Mouse (Mus musculus) neural tube, embryonic 13.5 days (tissue): ENCODE results near the gene Pcyox1. TPM values are rescaled to one million over a fixed set of nuclear protein-coding genes. Genes with fewer than 3 reads are reported as not detected.

Experiments
- ATAC-seq: fragments of 200-750 bp; cut with Nextera tagmentation; 2 replicates; pipeline ENCODE4 v1.8.0; 2017; ENCODE audit warnings: low read depth, mild to moderate bottlenecking, moderate TSS enrichment, moderate library complexity
- H3K27ac ChIP-seq: fragments of 300-500 bp; sonication (generic); replicated peaks from 2 replicates; pipeline ENCODE4 v1.5.1; 2015; ENCODE audit warnings: moderate library complexity, mild to moderate bottlenecking, inconsistent platforms
- H3K27me3 ChIP-seq: fragments of 300-500 bp; sonication (generic); 2 replicates; pipeline ENCODE4 v1.6.1; 2015; ENCODE audit warnings: mild to moderate bottlenecking, inconsistent platforms
- H3K36me3 ChIP-seq: fragments of 300-500 bp; sonication (generic); 2 replicates; pipeline ENCODE4 v1.6.1; 2015; ENCODE audit warnings: mild to moderate bottlenecking, inconsistent platforms
- H3K4me1 ChIP-seq: fragments of 300-500 bp; sonication (generic); replicated peaks from 2 replicates; pipeline ENCODE4 v1.6.1; 2015; ENCODE audit warnings: inconsistent platforms
- H3K4me2 ChIP-seq: fragments of 300-500 bp; sonication (generic); 2 replicates; pipeline ENCODE4 v1.6.1; 2015; ENCODE audit warnings: inconsistent platforms, mild to moderate bottlenecking, moderate library complexity
- H3K4me3 ChIP-seq: fragments of 300-500 bp; sonication (generic); 2 replicates; pipeline ENCODE4 v1.5.1; 2015; ENCODE audit warnings: mild to moderate bottlenecking, inconsistent platforms
- H3K9ac ChIP-seq: fragments of 300-500 bp; sonication (generic); 2 replicates; pipeline ENCODE4 v1.6.1; 2015; ENCODE audit warnings: moderate library complexity, mild to moderate bottlenecking, inconsistent platforms
- H3K9me3 ChIP-seq: fragments of 300-500 bp; sonication (generic); 2 replicates; pipeline ENCODE4 v1.6.1; 2016; ENCODE audit warnings: inconsistent platforms
- WGBS: fragments of 180-500 bp; shearing (Covaris S2); methylation state at CpG from one replicate; pipeline ENCODE4 v1.1.7; 2015; 5-methylcytosine and 5-hydroxymethylcytosine counted together
- polyA plus RNA-seq: library from polyadenylated mRNA; unstranded; fragments of >200 nt; fragmentation: Nextera tagmentation; extraction: Ambion mirVana; gene quantifications from 2 replicates; pipeline ENCODE4 v1.2.1, GENCODE M21; 2015

The Pcyox1 gene
- polyA plus RNA-seq, 1 experiment from 2014 or later: 107 TPM

- Histone ChIP-seq H3K9me3 (no peaks in the 10 kb centered on the region), H3K4me3 (no peak overlapping the region), H3K9ac (no peak overlapping the region), H3K27me3 (no peaks in the 10 kb centered on the region), H3K4me1 (peaks cover 25% of the 10 kb centered on the region), H3K4me2 (no peak overlapping the region), H3K27ac (no peak overlapping the region), H3K36me3 (peaks cover 35% of the 10 kb centered on the region)
- 94% methylated on average over 6 of the region's 6 CpGs for WGBS
- ATAC-seq: no peak
Observed at GRCm38 (mm10) chr6:86373556-86373955, 23.4 kb downstream of the Pcyox1 start.

- peak overlapping the region; percentile 95; the same call in 1 of the 2 replicates for H3K27ac ChIP-seq
- peaks cover 26% of the 10 kb centered on the region for H3K36me3 ChIP-seq
- peaks cover 26% of the 10 kb centered on the region for H3K4me1 ChIP-seq
- 5% methylated on average over 12 of the region's 12 CpGs for WGBS
- peak overlapping the region; percentile 76 for H3K4me3 ChIP-seq
- no peak for ATAC-seq
- no peaks in the 10 kb centered on the region for H3K9me3 ChIP-seq
- no peaks in the 10 kb centered on the region for H3K27me3 ChIP-seq
- H3K4me2 ChIP-seq: peak overlapping the region; percentile 74
- H3K9ac ChIP-seq: peak overlapping the region; percentile 84
Observed at GRCm38 (mm10) chr6:86371950-86372516, 24.9 kb downstream of the Pcyox1 start.

- peak overlapping the region; percentile 74 for H3K4me2 ChIP-seq
- peak overlapping the region; percentile 84 for H3K9ac ChIP-seq
- H3K27ac ChIP-seq: peak overlapping the region; percentile 95
- peak; percentile 97 for ATAC-seq
- H3K4me1 ChIP-seq: peaks cover 32% of the 10 kb centered on the region
- no peaks in the 10 kb centered on the region for H3K27me3 ChIP-seq
- peak overlapping the region; percentile 76 for H3K4me3 ChIP-seq
- peaks cover 20% of the 10 kb centered on the region for H3K36me3 ChIP-seq
- H3K9me3 ChIP-seq: no peaks in the 10 kb centered on the region
- under 1% methylated on average over 50 of the region's 50 CpGs for WGBS
Observed at GRCm38 (mm10) chr6:86371340-86371911, 25.5 kb downstream of the Pcyox1 start.

- H3K36me3 ChIP-seq: peaks cover 15% of the 10 kb centered on the region
- H3K27me3 ChIP-seq: no peaks in the 10 kb centered on the region
- WGBS: 16% methylated on average over 15 of the region's 15 CpGs
- H3K4me3 ChIP-seq: peak within 1 kb of the TSS; percentile 76
- H3K4me2 ChIP-seq: peak within 1 kb of the TSS; percentile 74
- peak within 1 kb of the TSS; percentile 84 for H3K9ac ChIP-seq
- ATAC-seq: peak; percentile 29; the same call in 1 of the 2 replicates
- H3K27ac ChIP-seq: peak within 1 kb of the TSS; percentile 95
- peaks cover 38% of the 10 kb centered on the region for H3K4me1 ChIP-seq
- no peaks in the 10 kb centered on the region for H3K9me3 ChIP-seq
Observed at GRCm38 (mm10) chr6:86370764-86371339, 26.1 kb downstream of the Pcyox1 start, which contains the start of gene Snrpg. Gene Snrpg, plus strand, starts transcription at chr6:86371304.

DNA sequence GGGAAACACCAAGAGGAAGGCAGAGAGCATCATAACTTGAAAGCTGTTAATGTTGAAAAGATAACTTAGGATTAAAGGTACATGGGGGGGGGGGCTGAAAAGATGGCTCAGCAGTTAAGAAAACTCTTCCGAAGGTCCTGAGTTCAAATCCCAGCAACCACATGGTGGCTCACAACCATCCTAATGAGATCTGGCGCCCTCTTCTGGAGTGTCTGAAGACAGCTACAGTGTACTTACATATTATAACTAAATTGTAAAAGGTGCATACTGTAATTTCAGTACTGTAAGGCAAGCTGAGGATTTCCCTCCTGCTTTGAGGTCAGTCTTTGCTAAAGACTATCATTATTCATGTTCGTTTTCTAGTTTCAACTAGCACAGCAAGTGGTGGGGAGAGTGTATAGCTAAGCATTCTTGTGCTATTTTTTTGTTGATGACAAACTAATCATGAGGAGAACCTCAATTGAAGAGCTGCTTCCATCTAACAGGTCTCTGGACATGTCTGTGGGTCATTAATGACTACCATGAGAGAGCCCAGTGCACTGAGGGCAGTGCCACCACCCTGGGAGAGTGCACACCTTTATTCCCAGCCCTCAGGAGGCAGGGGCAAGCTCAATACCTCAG lies 26.8 kb downstream of the Pcyox1 start:
- WGBS: 62% methylated on average over 3 of the region's 3 CpGs
- H3K4me2 ChIP-seq: peak overlapping the region; percentile 64
- H3K27ac ChIP-seq: peak overlapping the region; percentile 95
- H3K4me3 ChIP-seq: peak overlapping the region; percentile 76
- no peaks in the 10 kb centered on the region for H3K9me3 ChIP-seq
- H3K9ac ChIP-seq: peak overlapping the region; percentile 74
- H3K4me1 ChIP-seq: peaks cover 38% of the 10 kb centered on the region
- H3K36me3 ChIP-seq: peaks cover 15% of the 10 kb centered on the region
- no peak for ATAC-seq
- H3K27me3 ChIP-seq: no peaks in the 10 kb centered on the region

- Histone ChIP-seq H3K4me1 (peaks cover 43% of the 10 kb centered on the region), H3K9me3 (no peaks in the 10 kb centered on the region), H3K4me3 (no peak overlapping the region), H3K9ac (no peak overlapping the region), H3K36me3 (peaks cover 15% of the 10 kb centered on the region), H3K4me2 (no peak overlapping the region), H3K27me3 (no peaks in the 10 kb centered on the region), H3K27ac (no peak overlapping the region)
- no peak for ATAC-seq
- 90% methylated on average over 5 of the region's 5 CpGs for WGBS
Observed at GRCm38 (mm10) chr6:86368479-86368878, 28.5 kb downstream of the Pcyox1 start.

DNA sequence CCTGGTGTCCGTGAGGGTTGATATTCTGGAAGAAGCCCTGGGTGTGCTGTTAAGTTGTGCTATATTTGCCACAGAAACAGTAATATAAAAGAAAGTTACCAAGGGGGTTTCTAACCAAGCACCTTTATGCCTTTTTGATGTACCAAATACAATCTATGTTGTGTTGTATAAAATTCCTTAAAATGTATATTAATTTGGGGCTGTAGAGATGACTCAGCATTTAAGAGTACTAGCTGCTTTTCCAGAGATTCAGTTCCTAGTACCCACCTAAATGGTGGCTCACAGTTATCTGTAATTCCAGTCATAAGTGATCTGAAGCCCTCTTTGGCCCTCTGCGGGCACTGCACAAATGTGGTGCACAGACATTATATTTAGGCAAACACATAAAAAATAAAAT lies 30.1 kb downstream of the Pcyox1 start:
- H3K4me1 ChIP-seq: peaks cover 27% of the 10 kb centered on the region
- ATAC-seq: no peak
- H3K4me2 ChIP-seq: peak overlapping the region; percentile 86
- peak overlapping the region; percentile 72 for H3K4me3 ChIP-seq
- peak overlapping the region; percentile 91 for H3K9ac ChIP-seq
- 78% methylated on average over 2 of the region's 2 CpGs for WGBS
- H3K36me3 ChIP-seq: peaks cover 15% of the 10 kb centered on the region
- H3K9me3 ChIP-seq: no peaks in the 10 kb centered on the region
- H3K27me3 ChIP-seq: no peaks in the 10 kb centered on the region
- peak overlapping the region; percentile 84; the same call in 1 of the 2 replicates for H3K27ac ChIP-seq

DNA sequence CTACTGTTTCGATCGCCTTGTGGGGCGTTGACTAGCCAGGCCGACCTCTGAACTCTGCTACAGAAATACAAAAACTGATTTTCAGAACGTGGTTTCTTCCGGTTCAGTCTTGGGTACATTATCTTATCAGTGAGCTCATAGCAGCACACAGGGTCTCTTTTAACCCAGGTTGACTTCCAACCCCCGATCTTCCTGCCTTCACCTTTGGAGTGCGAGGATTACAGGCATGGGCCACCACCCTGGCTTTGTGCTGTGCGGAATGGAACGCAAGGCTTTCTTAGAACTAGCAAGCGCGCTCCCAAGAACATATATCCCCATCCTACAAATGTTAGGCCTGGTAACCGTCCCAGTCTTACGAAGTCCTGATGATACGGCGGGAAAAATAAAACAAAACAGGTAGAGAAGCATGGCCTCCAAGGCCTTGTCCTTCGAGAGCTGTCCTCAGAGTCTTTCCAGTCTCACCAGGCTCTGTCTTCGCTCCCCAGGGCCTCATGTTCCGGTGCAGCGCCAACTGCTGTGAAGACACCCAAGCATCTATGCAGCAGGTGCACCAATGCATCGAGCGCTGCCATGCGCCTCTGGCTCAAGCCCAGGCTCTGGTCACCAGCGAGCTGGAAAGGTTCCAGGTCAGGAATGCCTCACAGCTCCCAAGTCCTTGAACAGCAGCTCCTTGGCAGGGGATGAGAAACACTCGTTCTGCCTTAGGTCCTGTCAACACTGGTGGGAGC lies 30.7 kb downstream of the Pcyox1 start:
- ATAC-seq: 0 out of 2 replicates have a peak, but pooled peaks have one; percentile 1
- Histone ChIP-seq H3K27me3 (no peaks in the 10 kb centered on the region), H3K4me2 (peak overlapping the region; percentile 86), H3K4me1 (peaks cover 27% of the 10 kb centered on the region), H3K4me3 (peak overlapping the region; percentile 72), H3K36me3 (peaks cover 15% of the 10 kb centered on the region), H3K27ac (peak overlapping the region; percentile 84), H3K9me3 (0 out of 2 replicates have a peak, but pooled peaks cover 3% of the 10 kb centered on the region), H3K9ac (peak overlapping the region; percentile 91)
- WGBS: 42% methylated on average over 25 of the region's 25 CpGs

DNA sequence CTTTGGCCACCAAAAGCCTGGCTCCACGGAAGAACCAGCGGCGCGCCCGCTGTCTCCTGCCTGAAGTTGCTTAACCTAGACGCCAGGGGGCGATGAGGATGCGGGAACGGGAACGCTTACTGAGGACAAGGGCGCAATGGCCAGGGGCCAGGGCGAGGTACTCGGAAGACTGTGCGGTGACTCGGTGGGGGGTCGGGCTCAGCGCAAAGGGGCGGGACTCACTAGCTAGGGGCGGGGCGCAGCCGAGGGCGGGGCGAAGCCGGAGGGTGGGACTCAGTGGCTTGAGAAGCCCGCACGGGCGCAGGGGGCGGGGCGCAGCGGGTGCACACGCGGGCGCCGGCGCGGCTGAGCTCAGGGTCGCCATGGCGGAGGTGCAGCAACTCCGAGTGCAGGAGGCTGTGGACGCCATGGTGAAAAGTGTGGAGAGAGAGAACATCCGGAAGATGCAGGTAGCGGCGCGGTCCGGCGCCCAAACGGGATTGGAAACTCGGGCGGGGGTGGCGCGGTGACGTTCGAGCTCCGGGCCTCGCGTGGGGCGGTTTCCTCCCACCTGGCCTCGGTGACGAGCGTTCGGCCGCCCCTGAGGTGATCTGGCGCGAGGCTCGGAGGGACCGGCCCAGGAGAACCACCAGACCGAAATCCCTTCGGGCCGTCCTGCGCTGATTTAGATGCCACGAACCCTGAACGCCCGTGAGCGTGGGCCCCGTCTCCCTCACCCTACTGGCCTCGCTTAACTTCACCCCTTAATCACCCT lies 31.4 kb downstream of the Pcyox1 start, which contains the start of gene Fam136a:
TSS of gene Fam136a (plus strand) at position 276 of the 754 bp plus-strand sequence.
- under 1% methylated on average over 75 of the region's 76 CpGs for WGBS
- Histone ChIP-seq H3K27me3 (no peaks in the 10 kb centered on the region), H3K4me3 (peak within 1 kb of the TSS; percentile 72), H3K36me3 (peaks cover 15% of the 10 kb centered on the region), H3K9me3 (0 out of 2 replicates have a peak, but pooled peaks cover 4% of the 10 kb centered on the region), H3K4me2 (peak within 1 kb of the TSS; percentile 86), H3K9ac (peak within 1 kb of the TSS; percentile 91), H3K27ac (peak within 1 kb of the TSS; percentile 84), H3K4me1 (peaks cover 22% of the 10 kb centered on the region)
- ATAC-seq: peak; percentile 94

DNA sequence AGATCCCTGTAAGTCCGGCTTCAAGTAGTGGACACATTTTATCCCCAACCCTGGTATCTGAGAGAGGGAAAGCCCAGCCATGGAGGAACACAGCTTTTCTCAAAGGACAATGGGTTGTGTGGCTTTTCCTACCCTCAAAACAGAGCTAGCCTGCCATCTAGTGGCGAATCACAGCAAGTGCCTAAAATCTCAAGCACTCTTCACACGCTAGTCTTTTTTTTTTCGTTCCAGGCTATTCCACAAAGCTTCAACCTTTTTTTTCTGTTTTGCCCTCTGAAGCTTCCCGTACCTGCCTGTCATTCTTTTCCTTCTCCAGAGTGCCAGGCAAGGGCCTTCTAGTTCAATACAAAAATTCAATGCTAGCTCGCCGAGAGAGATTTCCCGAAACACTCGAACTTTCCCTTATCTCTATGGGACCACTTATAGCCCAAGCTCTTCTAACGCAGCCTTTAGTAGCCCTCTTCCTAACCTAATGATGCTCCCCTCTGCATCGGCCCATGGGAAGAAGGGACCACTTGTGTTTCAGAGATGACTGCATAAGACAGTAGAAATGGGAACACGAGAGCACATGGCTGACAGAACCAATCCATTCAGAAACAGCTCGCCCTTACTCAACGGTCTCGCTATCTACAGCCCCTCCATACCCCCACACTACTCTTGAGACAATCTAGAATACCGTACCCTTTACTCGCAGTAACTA lies 32.4 kb downstream of the Pcyox1 start:
- peaks cover 20% of the 10 kb centered on the region for H3K4me1 ChIP-seq
- peak overlapping the region; percentile 72 for H3K4me3 ChIP-seq
- H3K27ac ChIP-seq: peak overlapping the region; percentile 87
- WGBS: 3% methylated on average over 17 of the region's 17 CpGs
- ATAC-seq: peak; percentile 68
- H3K9ac ChIP-seq: peak overlapping the region; percentile 91
- 0 out of 2 replicates have a peak, but pooled peaks cover 4% of the 10 kb centered on the region for H3K9me3 ChIP-seq
- H3K27me3 ChIP-seq: no peaks in the 10 kb centered on the region
- H3K36me3 ChIP-seq: peaks cover 15% of the 10 kb centered on the region
- H3K4me2 ChIP-seq: peak overlapping the region; percentile 86
